Mouse (Mus musculus) kidney, adult 11 months (tissue): ENCODE measurements at regions not wholly inside any gene's neighbourhood (a gene's known extent, or its start where the extent isn't known, plus 50 kb on each side); places are given as distances from the start of the nearest gene placed in this dataset.

Experiments
- DNase-seq: peaks from one replicate; pipeline ENCODE4 v3.0.0; 2022

- DNase-seq: no peak
These were observed 1678.5 kb upstream of the 5930422O12Rik start for GRCm38 (mm10) chr8:31749974-31750373.

- DNase-seq: no peak
These were observed 1677.9 kb upstream of the 5930422O12Rik start for GRCm38 (mm10) chr8:31750482-31751126.

- no peak for DNase-seq
These were observed 1672.8 kb upstream of the 5930422O12Rik start for GRCm38 (mm10) chr8:31755737-31756136.

GRCm38 (mm10) chr8:31762091-31762490, 1666.4 kb upstream of the 5930422O12Rik start:
- DNase-seq: no peak
